Mouse (Mus musculus): ENCODE data around the gene Rab3il1. TPM values are rescaled to one million over a fixed set of nuclear protein-coding genes. Genes with fewer than 3 reads are reported as not detected.

The Rab3il1 gene
- polyA plus RNA-seq, 1 experiment from 2014 or later: 22.1 TPM

- Histone ChIP-seq H3K4me3 (ENCODE audit: low read length) (peak overlapping the region; percentile 70), H3K27me3 (replicated peaks; ENCODE audit: control insufficient read depth, insufficient read depth, low read length) (no peaks in the 10 kb centered on the region), H3K9ac (ENCODE audit: low read depth, low read length) (peak overlapping the region; percentile 79), H3K27ac (ENCODE audit: low read depth, low read length) (peak overlapping the region; percentile 56), H3K9me3 (ENCODE audit: control insufficient read depth, low read length) (no peaks in the 10 kb centered on the region), H3K36me3 (ENCODE audit: control insufficient read depth, insufficient read depth, low read length) (no peaks in the 10 kb centered on the region), H3K4me2 (ENCODE audit: low read length) (peak overlapping the region; percentile 98), H3K4me1 (ENCODE audit: control insufficient read depth, insufficient read depth, low read depth, low read length) (peaks cover 21% of the 10 kb centered on the region)
- 6% methylated on average over 33 of the region's 44 CpGs for WGBS
- ATAC-seq: peak; percentile 96
These were observed 16.4 kb downstream of the Rab3il1 start for GRCm38 (mm10) chr19:10017637-10018526.

DNA sequence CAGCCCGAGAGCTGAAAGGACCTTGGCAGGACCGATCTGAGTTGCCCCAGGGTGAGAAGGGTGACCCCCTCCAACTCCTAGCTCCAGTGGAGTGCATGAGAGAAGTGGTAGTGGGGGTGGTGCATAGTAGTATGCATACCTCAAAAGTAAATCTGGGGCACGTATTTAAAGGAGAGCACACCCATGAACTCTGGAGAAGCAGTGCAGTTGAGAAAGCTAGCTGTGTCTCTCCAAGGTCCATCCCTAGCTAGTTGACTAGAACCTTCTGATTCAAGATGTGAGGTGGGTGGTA, 17.0 kb downstream of the Rab3il1 start:
- no peaks in the 10 kb centered on the region for H3K9me3 ChIP-seq (ENCODE audit: control insufficient read depth, low read length)
- ATAC-seq: peak; percentile 64; the same call in 1 of the 2 replicates
- peak overlapping the region; percentile 79 for H3K9ac ChIP-seq (ENCODE audit: low read depth, low read length)
- H3K4me2 ChIP-seq (ENCODE audit: low read length): peak overlapping the region; percentile 98
- H3K36me3 ChIP-seq (ENCODE audit: control insufficient read depth, insufficient read depth, low read length): no peaks in the 10 kb centered on the region
- peak overlapping the region; percentile 70 for H3K4me3 ChIP-seq (ENCODE audit: low read length)
- H3K27ac ChIP-seq (ENCODE audit: low read depth, low read length): peak overlapping the region; percentile 56
- H3K27me3 ChIP-seq (replicated peaks; ENCODE audit: control insufficient read depth, insufficient read depth, low read length): no peaks in the 10 kb centered on the region
- WGBS: 0% methylated on average over 3 of the region's 3 CpGs
- peaks cover 21% of the 10 kb centered on the region for H3K4me1 ChIP-seq (ENCODE audit: control insufficient read depth, insufficient read depth, low read depth, low read length)

DNA sequence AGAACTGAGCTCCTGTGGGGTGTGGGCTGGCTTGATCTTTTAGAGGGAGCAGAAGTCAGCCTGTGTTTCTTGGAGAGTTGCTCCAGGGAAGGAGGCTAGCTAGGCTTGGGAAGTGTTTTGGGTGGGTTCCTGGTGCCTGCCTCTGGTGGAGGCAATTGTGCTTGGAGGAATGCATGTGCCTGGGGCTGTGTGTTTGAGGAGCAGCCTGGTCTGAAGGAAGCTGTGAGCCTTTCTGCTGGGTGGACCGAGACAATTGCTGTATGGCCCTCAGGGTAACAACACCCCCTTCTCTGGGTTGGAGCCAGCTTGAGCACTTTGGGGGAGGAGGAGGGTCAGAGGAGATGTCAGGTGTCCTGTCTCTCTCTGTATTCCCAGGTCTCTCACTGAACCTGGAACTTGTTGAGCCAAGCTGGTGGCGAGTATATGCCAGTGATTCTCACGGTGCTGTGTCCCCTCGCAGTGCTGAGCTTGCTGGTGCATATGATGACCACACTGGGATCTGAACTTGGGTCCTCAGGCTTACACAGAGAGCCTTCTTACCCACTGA, 17.8 kb downstream of the Rab3il1 start:
- H3K4me1 ChIP-seq (ENCODE audit: control insufficient read depth, insufficient read depth, low read depth, low read length): peaks cover 21% of the 10 kb centered on the region
- H3K9me3 ChIP-seq (ENCODE audit: control insufficient read depth, low read length): no peaks in the 10 kb centered on the region
- peak overlapping the region; percentile 98 for H3K4me2 ChIP-seq (ENCODE audit: low read length)
- H3K4me3 ChIP-seq (ENCODE audit: low read length): peak overlapping the region; percentile 70
- 0 out of 2 replicates have a peak overlapping the region, but pooled peaks have one; percentile 9 for H3K9ac ChIP-seq (ENCODE audit: low read depth, low read length)
- no peaks in the 10 kb centered on the region for H3K36me3 ChIP-seq (ENCODE audit: control insufficient read depth, insufficient read depth, low read length)
- H3K27ac ChIP-seq (ENCODE audit: low read depth, low read length): no peak overlapping the region
- H3K27me3 ChIP-seq (replicated peaks; ENCODE audit: control insufficient read depth, insufficient read depth, low read length): no peaks in the 10 kb centered on the region
- 68% methylated on average over 4 of the region's 4 CpGs for WGBS
- ATAC-seq: no peak

- peaks cover 31% of the 10 kb centered on the region for H3K4me1 ChIP-seq (ENCODE audit: control insufficient read depth, insufficient read depth, low read depth, low read length)
- H3K36me3 ChIP-seq (ENCODE audit: control insufficient read depth, insufficient read depth, low read length): no peaks in the 10 kb centered on the region
- H3K4me3 ChIP-seq (ENCODE audit: low read length): no peak overlapping the region
- H3K27ac ChIP-seq (ENCODE audit: low read depth, low read length): no peak overlapping the region
- no peaks in the 10 kb centered on the region for H3K27me3 ChIP-seq (replicated peaks; ENCODE audit: control insufficient read depth, insufficient read depth, low read length)
- ATAC-seq: no peak
- H3K4me2 ChIP-seq (ENCODE audit: low read length): no peak overlapping the region
- 86% methylated on average over 2 of the region's 2 CpGs for WGBS
- no peaks in the 10 kb centered on the region for H3K9me3 ChIP-seq (ENCODE audit: control insufficient read depth, low read length)
- H3K9ac ChIP-seq (ENCODE audit: low read depth, low read length): no peak overlapping the region
These were observed 20.5 kb downstream of the Rab3il1 start for GRCm38 (mm10) chr19:10021981-10022380.

DNA sequence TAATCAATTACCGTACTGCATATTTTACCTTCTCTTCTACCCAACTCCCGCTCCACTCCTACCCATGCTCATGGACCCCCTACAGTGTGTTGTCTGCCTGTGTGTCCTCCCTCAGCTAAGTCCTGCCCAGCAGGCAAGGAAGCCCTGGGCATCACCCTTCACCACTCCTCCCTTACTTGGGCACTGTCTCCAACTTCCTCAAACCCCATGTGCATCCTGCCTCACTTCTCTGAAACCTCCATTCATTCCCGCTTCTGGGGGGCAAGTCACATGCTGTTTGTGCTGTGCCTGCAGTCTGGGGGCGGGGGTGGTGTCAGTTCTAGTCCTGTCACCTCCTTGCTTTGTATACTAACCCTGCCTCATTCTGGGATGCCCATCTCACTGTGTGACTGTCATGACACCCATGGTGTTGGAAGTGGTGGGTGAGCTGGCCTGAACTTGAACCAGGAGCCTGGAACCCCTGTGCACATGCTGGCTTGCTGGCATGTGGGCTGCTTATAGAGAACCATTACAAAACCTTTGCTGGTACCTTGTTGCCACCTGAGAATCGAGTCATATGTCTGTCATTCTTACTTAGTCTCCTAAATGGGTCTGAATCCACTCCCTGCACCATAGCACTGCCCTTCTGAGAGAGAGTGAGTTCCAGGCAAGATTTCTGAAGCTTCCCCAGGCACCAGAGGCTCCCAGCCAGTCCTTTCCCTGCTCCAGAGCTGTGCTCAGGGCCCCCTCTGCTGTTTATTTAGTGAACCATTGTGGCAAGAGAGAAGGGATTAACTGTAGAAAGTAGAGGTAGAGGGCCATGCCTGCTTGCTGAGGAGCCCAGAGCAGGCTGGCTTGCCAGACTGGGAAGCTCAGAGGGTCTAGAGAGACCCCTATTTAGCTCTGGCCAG, 21.2 kb downstream of the Rab3il1 start:
- Histone ChIP-seq H3K36me3 (ENCODE audit: control insufficient read depth, insufficient read depth, low read length) (no peaks in the 10 kb centered on the region), H3K4me2 (ENCODE audit: low read length) (no peak overlapping the region), H3K27me3 (replicated peaks; ENCODE audit: control insufficient read depth, insufficient read depth, low read length) (no peaks in the 10 kb centered on the region), H3K27ac (ENCODE audit: low read depth, low read length) (no peak overlapping the region), H3K9me3 (ENCODE audit: control insufficient read depth, low read length) (no peaks in the 10 kb centered on the region), H3K4me3 (ENCODE audit: low read length) (no peak overlapping the region), H3K4me1 (ENCODE audit: control insufficient read depth, insufficient read depth, low read depth, low read length) (peaks cover 29% of the 10 kb centered on the region), H3K9ac (ENCODE audit: low read depth, low read length) (peak overlapping the region; percentile 13; the same call in 1 of the 2 replicates)
- 64% methylated on average over 5 of the region's 5 CpGs for WGBS
- no peak for ATAC-seq

DNA sequence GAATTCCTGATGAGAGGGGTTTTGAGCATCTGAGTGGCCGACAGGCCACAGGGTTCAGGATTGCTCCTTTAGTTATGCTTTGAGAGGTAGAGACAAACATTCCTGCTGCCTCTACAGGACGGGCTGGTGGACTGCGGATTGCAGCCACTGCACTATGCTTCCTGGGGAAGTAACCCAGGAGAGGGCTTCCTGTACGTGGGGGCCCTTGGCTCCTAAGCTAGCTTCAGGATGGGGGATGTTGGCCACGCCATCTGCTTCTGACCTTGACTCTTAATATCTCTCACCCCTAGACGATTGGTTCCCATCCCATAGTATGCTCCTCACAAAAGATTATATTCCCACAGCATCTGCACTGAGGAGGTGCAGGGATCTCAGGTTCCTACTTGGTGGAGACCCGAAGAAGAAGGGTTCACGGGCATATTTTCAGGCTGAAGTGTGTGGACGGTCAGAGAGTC, 21.9 kb downstream of the Rab3il1 start:
- no peak overlapping the region for H3K4me2 ChIP-seq (ENCODE audit: low read length)
- H3K27me3 ChIP-seq (replicated peaks; ENCODE audit: control insufficient read depth, insufficient read depth, low read length): no peaks in the 10 kb centered on the region
- no peaks in the 10 kb centered on the region for H3K36me3 ChIP-seq (ENCODE audit: control insufficient read depth, insufficient read depth, low read length)
- H3K9ac ChIP-seq (ENCODE audit: low read depth, low read length): no peak overlapping the region
- no peaks in the 10 kb centered on the region for H3K9me3 ChIP-seq (ENCODE audit: control insufficient read depth, low read length)
- H3K4me1 ChIP-seq (ENCODE audit: control insufficient read depth, insufficient read depth, low read depth, low read length): peaks cover 26% of the 10 kb centered on the region
- H3K4me3 ChIP-seq (ENCODE audit: low read length): no peak overlapping the region
- ATAC-seq: no peak
- 64% methylated on average over 9 of the region's 9 CpGs for WGBS
- no peak overlapping the region for H3K27ac ChIP-seq (ENCODE audit: low read depth, low read length)

- H3K27ac ChIP-seq (ENCODE audit: low read depth, low read length): peak overlapping the region; percentile 64; the same call in 1 of the 2 replicates
- H3K9me3 ChIP-seq (ENCODE audit: control insufficient read depth, low read length): no peaks in the 10 kb centered on the region
- peaks cover 13% of the 10 kb centered on the region for H3K4me1 ChIP-seq (ENCODE audit: control insufficient read depth, insufficient read depth, low read depth, low read length)
- no peak overlapping the region for H3K4me3 ChIP-seq (ENCODE audit: low read length)
- ATAC-seq: peak; percentile 73
- WGBS: 17% methylated on average over 8 of the region's 8 CpGs
- H3K36me3 ChIP-seq (ENCODE audit: control insufficient read depth, insufficient read depth, low read length): no peaks in the 10 kb centered on the region
- H3K9ac ChIP-seq (ENCODE audit: low read depth, low read length): 0 out of 2 replicates have a peak overlapping the region, but pooled peaks have one; percentile 2
- H3K4me2 ChIP-seq (ENCODE audit: low read length): peak overlapping the region; percentile 12; the same call in 1 of the 2 replicates
- no peaks in the 10 kb centered on the region for H3K27me3 ChIP-seq (replicated peaks; ENCODE audit: control insufficient read depth, insufficient read depth, low read length)
These were observed 23.9 kb downstream of the Rab3il1 start for GRCm38 (mm10) chr19:10025169-10025875.

DNA sequence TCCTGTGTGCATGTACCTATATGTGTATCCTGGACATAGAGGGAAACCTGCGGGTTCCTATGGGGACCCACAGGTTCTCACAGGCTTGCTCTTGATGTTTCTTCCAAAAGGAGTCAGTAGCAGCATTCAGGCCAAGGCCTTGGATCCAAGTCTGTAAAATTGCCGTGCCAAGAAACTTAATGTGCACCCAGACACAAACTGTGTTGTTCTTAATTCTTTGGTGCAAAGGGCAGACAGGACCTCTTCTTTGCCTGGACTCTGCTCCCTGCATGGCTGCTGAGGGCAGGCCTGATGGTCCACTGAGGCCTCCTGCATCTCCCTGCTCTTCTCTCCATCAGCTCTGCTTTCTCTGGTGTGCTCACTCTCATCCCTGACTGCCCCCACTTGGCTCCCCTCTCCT, 28.3 kb downstream of the Rab3il1 start:
- H3K27me3 ChIP-seq (replicated peaks; ENCODE audit: control insufficient read depth, insufficient read depth, low read length): no peaks in the 10 kb centered on the region
- peaks cover 10% of the 10 kb centered on the region for H3K4me1 ChIP-seq (ENCODE audit: control insufficient read depth, insufficient read depth, low read depth, low read length)
- H3K36me3 ChIP-seq (ENCODE audit: control insufficient read depth, insufficient read depth, low read length): no peaks in the 10 kb centered on the region
- no peak overlapping the region for H3K9ac ChIP-seq (ENCODE audit: low read depth, low read length)
- ATAC-seq: no peak
- no peak overlapping the region for H3K4me3 ChIP-seq (ENCODE audit: low read length)
- no peak overlapping the region for H3K4me2 ChIP-seq (ENCODE audit: low read length)
- H3K9me3 ChIP-seq (ENCODE audit: control insufficient read depth, low read length): no peaks in the 10 kb centered on the region
- 90% methylated on average over 2 of the region's 2 CpGs for WGBS
- no peak overlapping the region for H3K27ac ChIP-seq (ENCODE audit: low read depth, low read length)

All from hindbrain, embryonic 16.5 days (tissue).